Comparison of ENCODE assay signal across 9 mouse cellular contexts in the genomic region with DNA sequence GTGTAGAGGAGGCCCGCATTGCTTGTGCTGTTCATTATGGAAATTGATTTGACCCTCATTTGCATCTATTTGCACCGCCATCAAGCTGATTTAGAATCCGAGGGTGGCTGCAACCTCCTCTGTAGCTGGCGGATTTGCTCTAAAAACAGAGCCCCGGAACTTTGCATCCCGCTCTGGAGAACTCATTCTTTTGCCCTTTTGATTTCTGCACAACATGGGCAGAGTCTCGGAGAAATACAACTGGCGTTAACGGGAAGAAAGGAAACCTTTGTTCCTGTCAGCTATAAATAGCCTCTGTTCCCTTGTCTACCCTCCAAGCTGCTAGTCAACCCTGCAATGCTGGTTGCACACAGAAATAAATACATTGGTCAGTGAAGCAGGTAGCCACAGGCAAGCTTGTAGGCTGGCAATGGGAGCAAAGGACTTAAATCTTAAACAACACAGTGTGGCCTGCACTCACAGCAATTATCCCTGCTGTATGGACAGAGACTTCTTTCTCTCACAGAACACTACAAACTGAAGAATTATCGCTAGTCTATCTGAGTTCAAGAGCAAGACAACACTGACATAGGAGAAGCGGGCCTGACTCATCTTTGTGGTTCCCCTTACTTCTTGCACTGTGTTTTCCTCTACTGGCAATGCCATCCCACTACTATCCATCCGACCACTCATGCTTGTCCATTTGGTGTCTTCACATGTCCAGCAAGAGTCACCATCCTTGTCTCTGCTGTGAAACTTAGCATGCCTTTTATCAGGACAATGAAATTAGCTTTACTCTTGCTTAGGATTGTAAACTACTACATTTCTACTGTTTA.
DNase-seq lines count a peak whose midpoint lies in the region; ATAC-seq lines count a peak whose summit lies in the region.
"Had no signal": no experiment of that assay in that cellular context is flagged by ENCODE, and none has a peak within 500 bp of the region (broad histone marks: within the 10 kb centered on the region; RNA-seq: fewer than 3 reads in every experiment).

No protein-coding gene starts in this region.

- DNase-seq in embryonic facial prominence, embryonic 10.5 days (ENCODE audit: low spot score) = no peak
- DNase-seq in adrenal gland, postnatal 4 days (ENCODE audit: low spot score in 2 of 2) = no peak
- no peak for DNase-seq in thymus, postnatal 25 days
- no peak for DNase-seq in left cerebral cortex, adult 18-20 months (ENCODE audit: low spot score in 2 of 2)

- H3K4me3 ChIP-seq in embryonic facial prominence, embryonic 12.5 days = no peak overlapping the region
- no peak overlapping the region for H3K4me3 ChIP-seq in embryonic facial prominence, embryonic 10.5 days
- H3K4me3 ChIP-seq in heart, embryonic 13.5 days = peak overlapping the region; percentile 42
- H3K4me3 ChIP-seq in kidney, embryonic 15.5 days (replicated peaks) = no peak overlapping the region
- no peak overlapping the region for H3K4me3 ChIP-seq in neural tube, embryonic 14.5 days (ENCODE audit: low read depth, low read length)

- no peaks in the 10 kb centered on the region for H3K4me1 ChIP-seq in embryonic facial prominence, embryonic 12.5 days
- H3K4me1 ChIP-seq in embryonic facial prominence, embryonic 10.5 days = peaks cover 4% of the 10 kb centered on the region; the same call in 1 of the 2 replicates
- peaks cover 12% of the 10 kb centered on the region for H3K4me1 ChIP-seq in heart, embryonic 13.5 days
- peaks cover 3% of the 10 kb centered on the region; the same call in 1 of the 2 replicates for H3K4me1 ChIP-seq in kidney, embryonic 15.5 days
- no peaks in the 10 kb centered on the region for H3K4me1 ChIP-seq in neural tube, embryonic 14.5 days (ENCODE audit: control insufficient read depth, insufficient read depth, low read length)

- peak overlapping the region; percentile 19 for H3K9ac ChIP-seq in embryonic facial prominence, embryonic 12.5 days
- peak overlapping the region; percentile 64 for H3K9ac ChIP-seq in heart, embryonic 13.5 days
- H3K9ac ChIP-seq in kidney, embryonic 15.5 days = no peak overlapping the region
- no peak overlapping the region for H3K9ac ChIP-seq in neural tube, embryonic 14.5 days (replicated peaks; ENCODE audit: low read depth, low read length)
- H3K9ac ChIP-seq: liver, embryonic 14.5 days had no signal

- no peaks in the 10 kb centered on the region for H3K9me3 ChIP-seq in embryonic facial prominence, embryonic 12.5 days
- no peaks in the 10 kb centered on the region for H3K9me3 ChIP-seq in embryonic facial prominence, embryonic 10.5 days
- no peaks in the 10 kb centered on the region for H3K9me3 ChIP-seq in heart, embryonic 13.5 days
- H3K9me3 ChIP-seq in kidney, embryonic 15.5 days (replicated peaks) = no peaks in the 10 kb centered on the region
- no peaks in the 10 kb centered on the region for H3K9me3 ChIP-seq in neural tube, embryonic 14.5 days (ENCODE audit: control insufficient read depth, low read length)

- peak overlapping the region; percentile 28 for H3K4me2 ChIP-seq in embryonic facial prominence, embryonic 12.5 days (replicated peaks)
- H3K4me2 ChIP-seq in heart, embryonic 13.5 days = peak overlapping the region; percentile 62
- peak overlapping the region; percentile 22; the same call in 1 of the 2 replicates for H3K4me2 ChIP-seq in kidney, embryonic 15.5 days
- peak overlapping the region; percentile 24; the same call in 1 of the 2 replicates for H3K4me2 ChIP-seq in neural tube, embryonic 14.5 days (ENCODE audit: low read depth, low read length)

- ATAC-seq in embryonic facial prominence, embryonic 12.5 days (ENCODE audit: insufficient number of reproducible peaks, insufficient read depth, low FRiP score, low TSS enrichment) = no peak
- no peak for ATAC-seq in heart, embryonic 13.5 days (ENCODE audit: extremely low read depth, insufficient number of reproducible peaks, low FRiP score, low TSS enrichment)
- peak; percentile 82; the same call in 1 of the 2 replicates for ATAC-seq in kidney, embryonic 15.5 days (replicated peaks; ENCODE audit: low FRiP score)
- peak; percentile 79; the same call in 1 of the 2 replicates for ATAC-seq in neural tube, embryonic 14.5 days (ENCODE audit: low read depth)

- H3K27ac ChIP-seq in embryonic facial prominence, embryonic 12.5 days = no peak overlapping the region
- no peak overlapping the region for H3K27ac ChIP-seq in embryonic facial prominence, embryonic 10.5 days (replicated peaks)
- H3K27ac ChIP-seq in heart, embryonic 13.5 days (replicated peaks) = peak overlapping the region; percentile 74
- H3K27ac ChIP-seq in kidney, embryonic 15.5 days = peak overlapping the region; percentile 41; the same call in 1 of the 2 replicates
- 0 out of 2 replicates have a peak overlapping the region, but pooled peaks have one; percentile 2 for H3K27ac ChIP-seq in neural tube, embryonic 14.5 days (ENCODE audit: low read depth, low read length)
- H3K27ac ChIP-seq: liver, embryonic 14.5 days had no signal

- 33% methylated on average over 12 of the region's 12 CpGs for WGBS in embryonic facial prominence, embryonic 12.5 days
- WGBS in embryonic facial prominence, embryonic 10.5 days = 32% methylated on average over 12 of the region's 12 CpGs
- 35% methylated on average over 12 of the region's 12 CpGs for WGBS in heart, embryonic 13.5 days
- WGBS in kidney, embryonic 15.5 days = 39% methylated on average over 12 of the region's 12 CpGs
- WGBS in neural tube, embryonic 14.5 days = 16% methylated on average over 12 of the region's 12 CpGs

- H3K27me3 ChIP-seq in embryonic facial prominence, embryonic 12.5 days = no peaks in the 10 kb centered on the region
- H3K27me3 ChIP-seq in embryonic facial prominence, embryonic 10.5 days (replicated peaks; ENCODE audit: low read depth, poor library complexity, severe bottlenecking) = no peaks in the 10 kb centered on the region
- H3K27me3 ChIP-seq in heart, embryonic 13.5 days (replicated peaks) = no peaks in the 10 kb centered on the region
- H3K27me3 ChIP-seq in kidney, embryonic 15.5 days = no peaks in the 10 kb centered on the region
- no peaks in the 10 kb centered on the region for H3K27me3 ChIP-seq in neural tube, embryonic 14.5 days (ENCODE audit: control insufficient read depth, insufficient read depth, low read length)

- no peaks in the 10 kb centered on the region for H3K36me3 ChIP-seq in embryonic facial prominence, embryonic 12.5 days
- no peaks in the 10 kb centered on the region for H3K36me3 ChIP-seq in embryonic facial prominence, embryonic 10.5 days (replicated peaks)
- no peaks in the 10 kb centered on the region for H3K36me3 ChIP-seq in heart, embryonic 13.5 days
- no peaks in the 10 kb centered on the region for H3K36me3 ChIP-seq in kidney, embryonic 15.5 days
- no peaks in the 10 kb centered on the region for H3K36me3 ChIP-seq in neural tube, embryonic 14.5 days (ENCODE audit: control insufficient read depth, insufficient read depth, low read length)

Comparison
In these comparisons a context has a peak if more than half of its experiments do, and no peak if none do; other contexts are left out.
1. ATAC-seq: peak in kidney, embryonic 15.5 days (single experiment) and neural tube, embryonic 14.5 days (single experiment); none in embryonic facial prominence, embryonic 12.5 days (single experiment) and heart, embryonic 13.5 days (single experiment).
2. H3K27ac ChIP-seq: peak in heart, embryonic 13.5 days (single experiment), kidney, embryonic 15.5 days (single experiment) and neural tube, embryonic 14.5 days (single experiment); none in embryonic facial prominence, embryonic 12.5 days (single experiment) and embryonic facial prominence, embryonic 10.5 days (single experiment).
3. H3K9ac ChIP-seq: peak in embryonic facial prominence, embryonic 12.5 days (single experiment) and heart, embryonic 13.5 days (single experiment); none in kidney, embryonic 15.5 days (single experiment) and neural tube, embryonic 14.5 days (single experiment).
4. Peak in every context shown above with its lines, with median percentiles within 50 percentile points of each other: H3K4me2 ChIP-seq.